ENCODE assay signal across 19 mouse cellular contexts in the genomic region with DNA sequence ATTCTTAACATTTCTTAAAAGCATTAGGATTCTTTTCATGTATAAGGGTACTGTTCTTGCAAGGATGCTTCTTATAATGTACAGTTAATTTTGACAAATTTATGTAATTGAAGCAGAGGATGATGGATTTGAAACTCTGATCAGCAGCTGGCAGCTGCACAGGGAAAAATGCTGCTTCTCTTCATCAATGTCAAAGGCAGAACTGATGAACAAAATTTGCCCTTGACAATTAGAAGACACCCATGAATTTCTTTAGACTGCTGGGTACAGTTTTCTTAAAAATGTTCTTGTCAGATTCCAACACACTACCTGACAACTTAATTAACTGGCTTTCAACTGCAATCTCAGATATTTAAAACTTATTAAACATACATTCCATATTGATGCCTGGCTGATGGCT.
"Had no signal": no experiment of that assay in that cellular context is flagged by ENCODE, and none has a peak within 500 bp of the region (broad histone marks: within the 10 kb centered on the region; RNA-seq: fewer than 3 reads in every experiment).

No protein-coding gene starts in this region.

- H3K27me3 ChIP-seq: neural tube, embryonic 13.5 days; neural tube, embryonic 15.5 days had no signal

- H3K4me1 ChIP-seq: midbrain, embryonic 10.5 days; midbrain, embryonic 12.5 days had no signal

- H3K4me3 ChIP-seq: midbrain, embryonic 10.5 days; midbrain, embryonic 12.5 days; myocyte; neural tube, embryonic 13.5 days; neural tube, embryonic 15.5 days had no signal

- ATAC-seq: midbrain, embryonic 16.5 days had no signal

- DNase-seq: lung, adult 18-20 months; lung, embryonic 14.5 days; lung, postnatal 10 days; lung, postnatal 4 days; midbrain, embryonic 14.5 days; retina, postnatal 1 day; right cerebral cortex, adult 18-20 months; right cerebral cortex, postnatal 25 days; right cerebral cortex, postnatal 4 days; spleen, adult 18-20 months; thymus, adult 2 months; thymus, postnatal 25 days; thymus, postnatal 4 days had no signal

- H3K36me3 ChIP-seq: midbrain, embryonic 10.5 days; midbrain, embryonic 12.5 days; neural tube, embryonic 13.5 days; neural tube, embryonic 15.5 days had no signal

- H3K9ac ChIP-seq: lung, embryonic 14.5 days; midbrain, embryonic 12.5 days; neural tube, embryonic 13.5 days; neural tube, embryonic 15.5 days had no signal

- H3K4me2 ChIP-seq: lung, embryonic 14.5 days; midbrain, embryonic 12.5 days; neural tube, embryonic 13.5 days; neural tube, embryonic 15.5 days had no signal

- H3K9me3 ChIP-seq: midbrain, embryonic 10.5 days; midbrain, embryonic 12.5 days; neural tube, embryonic 13.5 days; neural tube, embryonic 15.5 days had no signal

- H3K27ac ChIP-seq: midbrain, embryonic 10.5 days; midbrain, embryonic 12.5 days; neural tube, embryonic 13.5 days; neural tube, embryonic 15.5 days had no signal
